Mouse (Mus musculus): ENCODE results near the gene Rapgef4. TPM values are rescaled to one million over a fixed set of nuclear protein-coding genes. Genes with fewer than 3 reads are reported as not detected.

Gene Rapgef4
- polyA plus RNA-seq, 1 experiment from 2014 or later: 16.7 TPM

DNA sequence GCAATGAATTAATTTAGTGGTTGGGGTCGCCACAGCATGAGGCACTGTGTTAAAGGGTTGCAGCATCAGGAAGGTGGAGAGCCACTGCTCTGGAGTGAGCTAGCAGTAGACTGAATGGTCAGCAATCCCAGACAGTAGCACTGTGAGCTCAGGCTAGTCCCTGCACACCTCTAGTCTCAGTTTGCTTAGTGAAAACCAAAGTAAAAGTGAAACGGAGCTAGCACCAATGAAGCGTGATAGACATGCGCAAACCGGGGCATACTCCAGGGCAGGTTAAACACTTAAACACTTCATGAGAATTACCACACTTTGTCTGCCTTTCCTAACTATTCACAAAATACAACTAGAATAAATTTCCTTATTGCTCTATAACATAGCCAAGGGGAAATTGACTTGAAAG lies 190.2 kb downstream of the Rapgef4 start:
- WGBS: 94% methylated on average over 5 of the region's 5 CpGs

DNA sequence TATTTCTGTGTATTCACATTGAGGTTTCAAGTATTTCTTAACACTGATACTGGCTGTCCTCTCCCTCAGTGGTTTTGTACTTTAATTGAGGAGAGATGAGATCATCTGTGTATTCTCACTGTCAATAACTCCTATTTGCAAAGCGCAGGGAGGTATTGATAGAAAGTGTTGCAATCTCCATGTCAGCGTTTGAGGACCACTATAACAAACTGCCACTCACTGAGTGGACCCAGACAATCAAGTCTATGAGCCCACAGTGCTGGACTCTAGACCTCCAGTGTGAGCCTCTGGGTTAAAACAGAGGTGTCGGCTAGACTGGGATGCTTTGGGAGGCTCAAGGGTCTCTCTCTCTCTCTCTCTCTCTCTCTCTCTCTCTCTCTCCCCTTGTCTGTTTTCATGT lies 192.0 kb downstream of the Rapgef4 start:
- H3K36me3 ChIP-seq: no peaks in the 10 kb centered on the region
- H3K27ac ChIP-seq: no peak overlapping the region
- no peak overlapping the region for H3K4me3 ChIP-seq
- H3K4me2 ChIP-seq: no peak overlapping the region
- no peaks in the 10 kb centered on the region for H3K27me3 ChIP-seq
- ATAC-seq (ENCODE audit: low FRiP score): no peak
- H3K9me3 ChIP-seq: no peaks in the 10 kb centered on the region
- H3K9ac ChIP-seq: no peak overlapping the region
- 85% methylated on average over 3 of the region's 3 CpGs for WGBS
- peaks cover 33% of the 10 kb centered on the region for H3K4me1 ChIP-seq (replicated peaks)

More for the DNA sequence above, 190.2 kb downstream of the Rapgef4 start:
- Histone ChIP-seq H3K4me3 (no peak overlapping the region), H3K9ac (no peak overlapping the region), H3K9me3 (no peaks in the 10 kb centered on the region), H3K4me2 (no peak overlapping the region), H3K27me3 (no peaks in the 10 kb centered on the region), H3K36me3 (no peaks in the 10 kb centered on the region), H3K4me1 (replicated peaks) (peaks cover 25% of the 10 kb centered on the region), H3K27ac (no peak overlapping the region)
- no peak for ATAC-seq (ENCODE audit: low FRiP score)

DNA sequence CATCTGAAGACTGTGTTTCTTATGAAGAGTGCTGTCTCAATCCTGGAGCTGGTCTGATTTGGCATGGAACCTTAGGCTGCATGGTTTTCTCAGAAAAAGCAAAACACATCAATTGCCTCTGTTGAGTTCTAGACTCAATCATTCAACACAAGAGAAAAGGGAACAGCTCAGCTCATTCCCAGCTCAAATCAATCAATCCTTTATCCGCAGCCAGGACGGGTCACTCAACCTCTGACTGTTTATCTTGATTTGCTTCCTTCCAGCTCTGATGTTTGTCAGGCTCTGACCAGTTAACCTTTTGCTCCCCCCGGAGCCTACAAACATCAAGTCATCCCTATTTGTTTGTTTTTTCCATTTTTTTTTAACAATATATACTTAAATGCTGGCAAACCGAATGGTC lies 192.8 kb downstream of the Rapgef4 start:
- Histone ChIP-seq H3K4me2 (no peak overlapping the region), H3K4me3 (no peak overlapping the region), H3K4me1 (replicated peaks) (peaks cover 40% of the 10 kb centered on the region), H3K27ac (no peak overlapping the region), H3K36me3 (no peaks in the 10 kb centered on the region), H3K9me3 (no peaks in the 10 kb centered on the region), H3K9ac (no peak overlapping the region), H3K27me3 (no peaks in the 10 kb centered on the region)
- ATAC-seq (ENCODE audit: low FRiP score): no peak
- WGBS: 64% methylated on average over 4 of the region's 4 CpGs

DNA sequence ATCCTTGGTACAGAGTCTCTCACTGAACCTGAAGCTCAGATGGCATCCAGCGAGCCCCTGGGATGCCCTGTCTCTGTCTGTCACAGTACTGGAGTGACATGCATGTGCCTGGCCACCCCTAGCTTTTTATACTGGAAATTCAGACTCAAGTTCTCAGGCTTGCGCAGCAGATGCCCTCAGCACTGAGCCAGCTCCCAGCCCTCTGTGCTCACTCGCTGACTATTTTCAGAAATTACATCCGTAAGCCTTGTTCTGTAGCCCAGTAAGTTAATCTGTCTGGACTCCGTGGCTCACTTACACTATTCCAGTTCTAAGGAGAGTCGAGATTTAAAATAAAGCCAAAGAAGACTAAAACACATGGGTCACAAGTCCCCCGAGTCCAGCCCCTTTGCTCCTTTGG lies 194.5 kb downstream of the Rapgef4 start:
- Histone ChIP-seq H3K27ac (no peak overlapping the region), H3K36me3 (no peaks in the 10 kb centered on the region), H3K9me3 (no peaks in the 10 kb centered on the region), H3K4me3 (no peak overlapping the region), H3K9ac (no peak overlapping the region), H3K27me3 (no peaks in the 10 kb centered on the region), H3K4me2 (no peak overlapping the region), H3K4me1 (replicated peaks) (peaks cover 35% of the 10 kb centered on the region)
- no peak for ATAC-seq (ENCODE audit: low FRiP score)
- 68% methylated on average over 7 of the region's 7 CpGs for WGBS

DNA sequence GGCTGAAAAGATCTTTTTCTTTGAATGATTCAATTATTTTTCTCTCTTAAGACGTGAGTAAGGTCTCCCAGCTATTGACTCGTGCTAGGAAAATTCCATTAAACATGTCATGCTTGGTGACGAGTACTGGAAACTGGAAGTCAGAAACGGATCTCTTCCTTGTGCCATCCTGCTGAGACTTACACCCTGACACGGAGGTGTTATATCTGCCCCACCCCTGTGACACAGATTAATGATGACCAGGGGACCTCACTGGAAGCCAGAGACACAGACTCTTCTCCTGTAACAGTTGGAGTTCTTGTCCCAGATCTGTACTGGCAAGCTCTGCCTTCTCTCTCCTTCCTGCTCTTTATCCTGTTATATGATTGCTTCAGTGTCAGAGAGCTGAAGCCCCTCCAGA lies 194.9 kb downstream of the Rapgef4 start:
- 30% methylated on average over 5 of the region's 5 CpGs for WGBS
- peak overlapping the region; percentile 46; the same call in 1 of the 2 replicates for H3K9ac ChIP-seq
- no peak for ATAC-seq (ENCODE audit: low FRiP score)

DNA sequence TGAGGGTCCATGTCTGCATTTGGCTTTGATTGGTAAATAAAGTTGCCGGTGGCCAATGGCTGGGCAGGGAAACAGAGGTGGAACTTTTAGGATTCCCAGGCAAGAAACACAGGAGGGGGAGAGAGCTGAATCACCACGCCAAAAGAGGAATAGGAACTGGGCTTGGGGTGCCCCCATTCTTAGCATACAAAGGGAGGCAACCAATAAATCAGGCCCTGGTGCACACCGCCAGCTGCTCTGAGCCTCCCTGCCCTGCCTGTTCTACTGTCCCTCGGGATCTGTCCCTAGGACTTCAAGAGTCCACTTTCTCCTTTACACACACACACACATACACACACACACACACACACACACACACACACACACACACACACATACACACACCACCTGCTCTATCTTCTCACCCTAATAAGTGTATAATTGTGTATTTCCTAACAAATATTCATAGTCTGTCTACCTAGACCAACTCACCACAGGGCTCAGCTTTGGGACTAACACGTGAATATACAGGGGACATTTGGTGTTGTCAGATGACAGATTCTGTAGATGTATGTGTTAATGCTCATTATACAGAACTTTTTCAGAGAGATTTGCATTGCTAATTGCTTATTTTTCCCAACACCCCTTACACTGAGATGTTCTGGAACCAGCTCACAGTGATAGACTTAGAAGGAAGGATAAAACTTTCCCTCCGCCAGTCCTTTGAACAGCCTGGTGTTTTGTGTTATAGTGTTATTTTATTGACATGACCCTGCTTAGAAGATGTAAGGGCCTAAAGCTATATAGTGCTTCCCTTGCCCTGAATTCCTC lies 196.4 kb downstream of the Rapgef4 start:
- 57% methylated on average over 5 of the region's 6 CpGs for WGBS
- peaks cover 37% of the 10 kb centered on the region for H3K4me1 ChIP-seq (replicated peaks)

More for the DNA sequence above, 194.9 kb downstream of the Rapgef4 start:
- Histone ChIP-seq H3K27me3 (no peaks in the 10 kb centered on the region), H3K27ac (no peak overlapping the region), H3K4me3 (no peak overlapping the region), H3K4me2 (no peak overlapping the region), H3K9me3 (no peaks in the 10 kb centered on the region), H3K4me1 (replicated peaks) (peaks cover 37% of the 10 kb centered on the region), H3K36me3 (no peaks in the 10 kb centered on the region)

DNA sequence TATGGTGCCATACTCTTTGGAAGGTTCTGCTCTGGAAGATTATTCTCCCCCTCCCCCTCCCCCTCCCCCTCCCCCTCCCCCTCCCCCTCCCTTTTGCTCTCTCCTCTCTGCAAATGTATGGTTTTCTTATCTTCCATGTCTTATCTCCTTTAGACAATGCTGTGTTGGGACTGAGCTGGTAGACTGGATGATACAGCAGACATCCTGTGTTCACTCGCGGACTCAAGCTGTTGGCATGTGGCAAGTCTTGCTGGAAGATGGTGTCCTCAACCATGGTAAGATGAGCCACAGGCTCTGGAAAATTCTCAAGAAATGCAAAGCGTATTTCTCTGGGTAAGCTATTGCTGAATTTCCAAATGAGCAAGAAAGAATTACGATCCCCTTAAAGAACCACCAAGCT lies 197.0 kb downstream of the Rapgef4 start:
- Histone ChIP-seq H3K4me3 (no peak overlapping the region), H3K36me3 (no peaks in the 10 kb centered on the region), H3K9me3 (no peaks in the 10 kb centered on the region), H3K4me2 (no peak overlapping the region), H3K9ac (no peak overlapping the region), H3K4me1 (replicated peaks) (peaks cover 37% of the 10 kb centered on the region), H3K27me3 (no peaks in the 10 kb centered on the region), H3K27ac (peak overlapping the region; percentile 20; the same call in 1 of the 2 replicates)
- WGBS: 84% methylated on average over 4 of the region's 4 CpGs
- ATAC-seq (ENCODE audit: low FRiP score): 0 out of 2 replicates have a peak, but pooled peaks have one; percentile 17

More for the DNA sequence above, 196.4 kb downstream of the Rapgef4 start:
- no peaks in the 10 kb centered on the region for H3K36me3 ChIP-seq
- no peaks in the 10 kb centered on the region for H3K9me3 ChIP-seq
- no peaks in the 10 kb centered on the region for H3K27me3 ChIP-seq
- no peak overlapping the region for H3K9ac ChIP-seq
- H3K4me2 ChIP-seq: no peak overlapping the region
- H3K27ac ChIP-seq: no peak overlapping the region
- ATAC-seq (ENCODE audit: low FRiP score): no peak
- H3K4me3 ChIP-seq: no peak overlapping the region

DNA sequence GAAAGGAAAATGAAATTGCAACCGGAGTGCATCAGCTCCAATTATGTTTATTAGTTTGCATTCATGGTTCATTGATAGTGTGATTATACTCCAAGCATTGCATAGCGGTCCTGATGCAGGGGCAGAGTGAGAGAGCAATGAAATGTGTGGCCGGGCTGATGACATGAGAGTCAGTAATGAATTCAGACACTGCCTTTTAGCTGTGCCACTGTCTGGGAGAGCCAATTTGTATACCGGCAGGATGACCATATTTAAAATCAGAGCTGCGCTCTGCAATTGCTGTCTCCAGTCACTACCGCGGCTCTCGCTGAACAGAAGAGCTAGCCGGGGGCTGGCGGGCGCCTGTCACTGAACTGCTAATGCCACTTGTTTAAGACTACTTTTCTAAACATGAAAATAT lies 197.5 kb downstream of the Rapgef4 start:
- peaks cover 37% of the 10 kb centered on the region for H3K4me1 ChIP-seq (replicated peaks)
- H3K4me2 ChIP-seq: no peak overlapping the region
- WGBS: 65% methylated on average over 11 of the region's 11 CpGs
- H3K9ac ChIP-seq: no peak overlapping the region
- peak overlapping the region; percentile 46; the same call in 1 of the 2 replicates for H3K27ac ChIP-seq
- no peaks in the 10 kb centered on the region for H3K9me3 ChIP-seq
- no peak overlapping the region for H3K4me3 ChIP-seq
- no peaks in the 10 kb centered on the region for H3K36me3 ChIP-seq
- peak; percentile 68; the same call in 1 of the 2 replicates for ATAC-seq (ENCODE audit: low FRiP score)
- no peaks in the 10 kb centered on the region for H3K27me3 ChIP-seq

DNA sequence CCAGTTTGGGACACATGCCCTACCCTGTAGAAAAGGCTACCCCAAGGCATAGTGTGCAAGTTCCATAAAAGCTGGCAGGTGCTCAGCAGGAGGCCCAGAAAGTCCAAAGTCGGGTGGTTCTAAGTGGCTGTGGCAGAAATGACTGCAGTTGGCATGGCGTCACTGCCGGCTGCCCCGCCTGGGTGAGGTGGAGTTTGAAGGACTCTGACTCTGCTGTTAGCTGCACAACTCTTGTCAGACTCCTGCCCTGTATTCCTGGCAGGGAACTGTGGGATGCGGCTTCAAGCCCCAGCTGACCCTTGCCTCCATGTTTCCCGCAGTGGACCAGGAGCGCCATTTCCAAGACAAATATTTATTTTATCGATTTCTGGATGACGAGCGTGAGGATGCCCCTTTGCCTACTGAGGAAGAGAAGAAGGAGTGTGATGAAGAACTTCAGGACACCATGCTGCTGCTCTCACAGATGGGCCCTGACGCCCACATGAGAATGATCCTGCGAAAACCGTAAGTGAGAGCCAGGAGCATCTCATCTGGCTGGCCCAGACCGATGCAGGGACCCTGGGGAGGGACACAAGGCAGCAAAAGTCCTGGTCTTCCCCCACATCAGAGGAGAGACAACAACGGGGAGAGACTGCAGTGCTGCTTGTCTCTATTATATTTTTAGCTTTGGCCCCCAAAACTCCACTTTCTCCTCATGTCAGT lies 198.7 kb downstream of the Rapgef4 start:
- no peak for ATAC-seq (ENCODE audit: low FRiP score)
- H3K4me2 ChIP-seq: no peak overlapping the region
- no peak overlapping the region for H3K4me3 ChIP-seq
- no peaks in the 10 kb centered on the region for H3K36me3 ChIP-seq
- H3K27ac ChIP-seq: no peak overlapping the region
- H3K27me3 ChIP-seq: no peaks in the 10 kb centered on the region
- H3K9me3 ChIP-seq: no peaks in the 10 kb centered on the region
- H3K9ac ChIP-seq: no peak overlapping the region
- peaks cover 37% of the 10 kb centered on the region for H3K4me1 ChIP-seq (replicated peaks)
- 92% methylated on average over 15 of the region's 15 CpGs for WGBS

DNA sequence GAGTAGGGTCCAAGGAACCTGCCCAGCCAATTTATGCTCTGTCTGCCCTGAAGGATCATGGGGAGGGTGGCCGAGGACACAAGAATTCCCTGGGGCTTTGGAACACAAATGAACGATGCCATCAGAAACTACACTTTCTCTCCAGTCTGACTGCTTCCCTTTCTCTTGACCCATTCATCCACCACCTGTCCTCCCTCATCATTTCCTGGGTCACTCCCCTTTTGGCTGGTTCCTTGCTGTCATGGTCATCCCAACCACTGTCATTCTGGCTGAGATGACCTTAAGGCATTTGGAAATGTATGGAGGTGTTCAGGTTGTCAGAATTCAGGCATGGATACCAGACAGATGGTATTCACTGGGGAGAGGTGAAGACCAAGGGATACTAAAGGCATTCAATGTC lies 200.4 kb downstream of the Rapgef4 start:
- H3K4me1 ChIP-seq (replicated peaks): peaks cover 27% of the 10 kb centered on the region
- no peak overlapping the region for H3K4me2 ChIP-seq
- WGBS: 62% methylated on average over 2 of the region's 2 CpGs
- H3K27me3 ChIP-seq: no peaks in the 10 kb centered on the region
- no peak for ATAC-seq (ENCODE audit: low FRiP score)
- H3K4me3 ChIP-seq: no peak overlapping the region
- H3K27ac ChIP-seq: no peak overlapping the region
- no peaks in the 10 kb centered on the region for H3K9me3 ChIP-seq
- H3K36me3 ChIP-seq: no peaks in the 10 kb centered on the region
- H3K9ac ChIP-seq: no peak overlapping the region

DNA sequence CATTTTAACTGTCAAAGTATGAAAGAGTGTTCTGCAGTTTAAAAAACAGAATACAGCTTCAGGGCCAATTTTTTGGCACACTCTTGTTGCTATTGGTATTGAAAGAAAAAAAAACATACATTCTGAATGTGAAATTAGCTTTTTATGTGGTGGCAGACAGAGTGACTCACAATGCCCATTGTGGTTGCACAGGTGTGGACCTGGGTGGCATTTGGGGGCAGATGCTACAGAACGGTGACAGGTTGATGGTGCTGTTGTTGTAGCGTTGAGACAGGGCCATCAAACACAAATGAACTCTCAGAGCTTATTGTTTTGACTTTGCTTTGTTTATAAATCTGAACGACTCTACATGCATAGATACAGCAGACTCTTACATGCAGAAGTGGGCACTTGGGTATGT lies 202.7 kb downstream of the Rapgef4 start:
- Histone ChIP-seq H3K4me2 (no peak overlapping the region), H3K27ac (no peak overlapping the region), H3K27me3 (no peaks in the 10 kb centered on the region), H3K4me1 (replicated peaks) (peaks cover 7% of the 10 kb centered on the region), H3K36me3 (no peaks in the 10 kb centered on the region), H3K4me3 (no peak overlapping the region), H3K9ac (no peak overlapping the region), H3K9me3 (no peaks in the 10 kb centered on the region)
- WGBS: 86% methylated on average over 3 of the region's 3 CpGs
- no peak for ATAC-seq (ENCODE audit: low FRiP score)

DNA sequence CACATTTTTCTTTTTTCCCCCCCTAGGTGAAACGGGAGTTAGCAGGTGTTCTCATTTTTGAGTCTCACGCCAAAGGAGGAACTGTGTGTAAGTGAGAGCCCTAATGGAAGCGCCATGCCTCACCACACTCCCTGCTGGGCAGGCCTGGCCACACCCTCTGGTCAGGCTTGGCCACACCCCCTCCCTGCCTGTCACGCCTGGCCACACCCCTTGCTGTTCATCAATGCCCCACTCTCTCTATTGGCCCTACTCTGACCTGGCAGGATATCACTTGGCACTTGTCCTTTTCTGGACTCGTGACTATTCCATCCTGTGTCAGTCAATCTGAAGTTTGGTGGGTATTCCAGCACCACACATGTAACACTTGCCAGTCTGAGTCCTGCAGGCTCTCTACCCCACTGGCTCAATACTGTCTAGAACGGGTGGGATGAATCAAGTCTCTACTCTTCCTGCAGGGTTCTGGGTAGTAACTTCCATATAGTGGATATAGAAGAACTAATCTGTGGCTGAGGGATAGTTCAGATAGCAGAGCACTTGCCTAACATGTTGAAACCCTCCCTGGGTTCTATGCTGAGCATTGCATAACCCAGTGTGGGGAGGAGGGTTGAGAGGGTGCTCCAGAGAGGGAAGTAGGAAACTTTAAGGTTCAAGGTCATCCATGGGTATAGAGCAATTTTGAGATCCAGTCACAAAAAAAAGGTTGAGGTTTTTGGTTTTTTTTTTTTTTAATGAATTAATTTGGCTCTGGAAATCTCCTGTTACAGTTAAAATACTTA lies 215.3 kb downstream of the Rapgef4 start:
- no peak overlapping the region for H3K27ac ChIP-seq
- WGBS: 79% methylated on average over 6 of the region's 6 CpGs

More for the DNA sequence above, 215.3 kb downstream of the Rapgef4 start:
- H3K36me3 ChIP-seq: 0 out of 2 replicates have a peak, but pooled peaks cover 2% of the 10 kb centered on the region
- H3K4me1 ChIP-seq (replicated peaks): peaks cover 11% of the 10 kb centered on the region
- ATAC-seq (ENCODE audit: low FRiP score): no peak
- no peaks in the 10 kb centered on the region for H3K9me3 ChIP-seq
- no peak overlapping the region for H3K4me3 ChIP-seq
- no peak overlapping the region for H3K9ac ChIP-seq
- H3K4me2 ChIP-seq: no peak overlapping the region
- no peaks in the 10 kb centered on the region for H3K27me3 ChIP-seq
